Mouse (Mus musculus) heart, embryonic 11.5 days (tissue): ENCODE measurements around the gene Slirp. TPM values are rescaled to one million over a fixed set of nuclear protein-coding genes. Genes with fewer than 3 reads are reported as not detected.
"Not testable (repeated sequence)": the region's sequence is repeated elsewhere in the genome, so short reads cannot be mapped to it uniquely, and the experiment has no call there.

Source experiments
- ATAC-seq: fragments of 200-750 bp; cut with Nextera tagmentation; replicated peaks from 2 replicates; pipeline ENCODE4 v1.8.0; 2017; ENCODE audit warnings: moderate library complexity; ENCODE audit not compliant: insufficient number of reproducible peaks, low FRiP score, low TSS enrichment
- H3K27ac ChIP-seq: fragments of 300-500 bp; sonication (generic); 2 replicates; pipeline ENCODE4 v1.5.1; 2014; ENCODE audit warnings: mild to moderate bottlenecking, low read depth, low read length
- H3K27me3 ChIP-seq: fragments of 300-500 bp; sonication (generic); 2 replicates; pipeline ENCODE4 v1.6.1; 2014; ENCODE audit warnings: mild to moderate bottlenecking, low read length, mixed read lengths; ENCODE audit not compliant: control insufficient read depth, insufficient read depth
- H3K36me3 ChIP-seq: fragments of 300-500 bp; sonication (generic); 2 replicates; pipeline ENCODE4 v1.6.1; 2014; ENCODE audit warnings: mild to moderate bottlenecking, low read length, moderate library complexity, mixed read lengths; ENCODE audit not compliant: control insufficient read depth, insufficient read depth
- H3K4me1 ChIP-seq: fragments of 300-500 bp; sonication (generic); 2 replicates; pipeline ENCODE4 v1.6.1; 2014; ENCODE audit warnings: low read length; ENCODE audit not compliant: control insufficient read depth, insufficient read depth
- H3K4me2 ChIP-seq: fragments of 300-500 bp; sonication (generic); 2 replicates; pipeline ENCODE4 v1.6.1; 2014; ENCODE audit warnings: mild to moderate bottlenecking, moderate library complexity
- H3K4me3 ChIP-seq: fragments of 300-500 bp; sonication (generic); 2 replicates; pipeline ENCODE4 v1.5.1; 2014; ENCODE audit warnings: low read depth, low read length
- H3K9ac ChIP-seq: fragments of 300-500 bp; sonication (generic); 2 replicates; pipeline ENCODE4 v1.6.1; 2014; ENCODE audit warnings: mild to moderate bottlenecking, low read depth, low read length, moderate library complexity
- H3K9me3 ChIP-seq: fragments of 300-500 bp; sonication (generic); replicated peaks from 2 replicates; pipeline ENCODE4 v1.6.1; 2016; ENCODE audit warnings: low read length; ENCODE audit not compliant: control insufficient read depth
- WGBS: fragments of 180-500 bp; shearing (Covaris S2); extraction: QIAGEN DNeasy Blood & Tissue Kit; methylation state at CpG from one replicate; pipeline ENCODE4 v1.1.7; 2014; ENCODE audit not compliant: insufficient replicate concordance; 5-methylcytosine and 5-hydroxymethylcytosine counted together
- microRNA-seq: library from miRNA; unstranded; fragments of <30 nt; microRNA quantifications from one replicate; pipeline ENCODE4, GENCODE M21; 2016; ENCODE audit warnings: borderline number of aligned reads
- polyA plus RNA-seq: library from polyadenylated mRNA; unstranded; fragments of >200 nt; fragmentation: Nextera tagmentation; extraction: Ambion mirVana; gene quantifications from 2 replicates; pipeline ENCODE4 v1.2.1, GENCODE M21; 2014

Slirp gene
- polyA plus RNA-seq, 1 experiment from 2014 or later = 291 TPM

DNA sequence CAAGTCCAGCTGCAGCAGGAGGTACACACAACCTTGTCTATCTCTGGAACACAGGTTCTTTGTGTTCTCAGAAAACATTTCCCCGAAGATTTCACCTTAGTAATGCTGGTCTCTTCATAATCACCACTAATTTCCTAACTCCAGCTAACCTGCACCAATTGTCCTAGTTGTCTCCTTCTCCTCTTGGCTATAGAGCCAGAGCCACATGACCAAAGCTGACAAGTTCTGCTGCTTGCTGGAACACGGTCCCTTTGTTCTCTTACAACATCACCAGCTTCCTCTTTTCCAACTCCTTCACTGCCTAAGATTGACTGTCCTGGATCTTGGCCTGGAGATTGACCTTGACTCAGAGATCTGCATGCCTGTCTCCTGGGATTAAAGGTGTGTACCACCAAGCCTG is 45.0 kb downstream of the Slirp start:
- H3K4me2 ChIP-seq, H3K27me3 ChIP-seq, H3K27ac ChIP-seq, H3K36me3 ChIP-seq, ATAC-seq, H3K9me3 ChIP-seq, H3K4me3 ChIP-seq, H3K9ac ChIP-seq, H3K4me1 ChIP-seq: not testable (repeated sequence)
- WGBS = 51% methylated on average over 2 of the region's 2 CpGs

DNA sequence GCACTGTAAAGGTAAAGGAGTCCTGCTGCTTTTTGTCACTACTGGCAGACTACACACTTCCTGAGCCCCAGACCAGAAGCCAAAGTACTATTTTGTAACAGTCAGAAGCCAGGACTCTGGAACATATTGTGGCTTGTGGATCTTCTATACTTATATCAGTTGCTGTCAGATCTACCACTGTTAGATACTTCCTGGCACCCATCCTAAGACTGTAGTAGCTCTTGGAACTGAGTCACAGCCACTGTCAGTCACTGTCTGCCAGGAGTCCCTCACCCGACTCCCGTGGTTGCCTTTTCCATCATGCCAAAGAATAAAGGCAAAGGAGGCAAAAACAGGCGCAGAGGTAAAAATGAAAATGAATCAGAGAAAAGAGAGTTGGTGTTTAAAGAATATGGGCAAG is 50.7 kb downstream of the Slirp start, which contains the start of gene Gm5788:
TSS of gene Gm5788 (plus strand) at position 301 of the 400 bp plus-strand sequence.
- not testable (repeated sequence) for H3K27ac ChIP-seq, H3K27me3 ChIP-seq, H3K9ac ChIP-seq, H3K4me1 ChIP-seq, H3K36me3 ChIP-seq, H3K4me3 ChIP-seq, H3K9me3 ChIP-seq, ATAC-seq, H3K4me2 ChIP-seq
- WGBS = 78% methylated on average over 3 of the region's 3 CpGs

Small RNAs within 50 kb of the gene (microRNA-seq; reads per million reads assigned to microRNA genes)
- gene Mir3068 = 40.6 reads per million, percentile 56 among the genes with 10 or more reads in this experiment

Other genes with a start within 250 kb of the Slirp start
- 2.0 and 3.2 TPM in 2 replicates for gene Samd15, start 244.2 kb upstream of the Slirp start, polyA plus RNA-seq
- 2.1 and 3.0 TPM in 2 replicates for gene Tmed8, start 243.4 kb upstream of the Slirp start, polyA plus RNA-seq
- gene Noxred1, start 205.2 kb upstream of the Slirp start, polyA plus RNA-seq = 1.00 and 1.2 TPM in 2 replicates
- gene Vipas39, start 177.6 kb upstream of the Slirp start, polyA plus RNA-seq = 34.8 and 36.9 TPM in 2 replicates
- gene Ahsa1, start 177.4 kb upstream of the Slirp start, polyA plus RNA-seq = 196 and 214 TPM in 2 replicates
- gene Ism2, start 144.2 kb upstream of the Slirp start, polyA plus RNA-seq = 0.44 and 0.83 TPM in 2 replicates
- gene Sptlc2, start 55.5 kb upstream of the Slirp start, polyA plus RNA-seq = 73.2 and 82.1 TPM in 2 replicates
- 39.6 and 52.6 TPM in 2 replicates for gene Alkbh1, start 121 bp downstream of the Slirp start, polyA plus RNA-seq
- 95.7 and 95.9 TPM in 2 replicates for gene Snw1, start 28.4 kb downstream of the Slirp start, polyA plus RNA-seq
- not detected in 2 replicates for gene Gm5788, start 50.8 kb downstream of the Slirp start, polyA plus RNA-seq
- gene Gm8300, start 70.4 kb downstream of the Slirp start, polyA plus RNA-seq = not detected in 2 replicates
- gene Oog1, start 158.8 kb downstream of the Slirp start, polyA plus RNA-seq = not detected in 2 replicates
- gene Gm4027, start 175.0 kb downstream of the Slirp start, polyA plus RNA-seq = not detected in 2 replicates
- not detected in 2 replicates for gene Gm16381, start 200.7 kb downstream of the Slirp start, polyA plus RNA-seq